Mouse (Mus musculus): ENCODE measurements at regions not wholly inside any gene's neighbourhood (a gene's known extent, or its start where the extent isn't known, plus 50 kb on each side); places are given as distances from the start of the nearest gene placed in this dataset.

DNA sequence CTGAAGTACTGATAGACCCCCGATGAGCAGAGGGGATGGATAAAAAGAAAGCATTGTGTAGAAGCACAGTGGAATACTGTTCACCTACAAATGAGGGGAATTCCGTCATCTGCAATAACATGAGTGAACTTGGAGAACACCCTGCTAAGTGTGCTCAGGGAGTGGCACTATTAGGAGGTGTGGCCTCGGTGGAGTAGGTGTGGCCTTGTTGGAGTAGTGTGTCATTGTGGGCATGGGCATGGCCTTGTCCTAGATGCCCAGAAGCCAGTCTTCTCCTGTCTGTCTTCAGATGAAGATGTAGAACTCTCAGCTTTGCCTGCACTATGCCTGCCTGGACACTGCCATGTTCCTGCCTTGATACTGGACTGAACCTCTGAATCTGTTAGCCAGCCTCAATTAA lies 86.2 kb upstream of the Kl start:
- TF ChIP-seq CTCF (IDR thresholded peaks at IDR 0.05; ENCODE audit: borderline replicate concordance, extremely low read depth, insufficient read depth, insufficient read length) = no peak
- TF ChIP-seq POLR2A (IDR thresholded peaks at IDR 0.05; ENCODE audit: borderline replicate concordance, extremely low read depth, insufficient read depth, insufficient read length, poor library complexity, severe bottlenecking) = no peak
